Mouse (Mus musculus) heart, postnatal 0 days (tissue): ENCODE data around the gene Il12rb1.

Source experiments
- CTCF ChIP-seq: IDR thresholded peaks from 2 replicates; pipeline ENCODE4 v1.5.1; 2016; ENCODE audit warnings: antibody characterized with exemption, control low read depth, low read depth
- EP300 ChIP-seq: IDR thresholded peaks from 2 replicates; pipeline ENCODE4 v1.6.1; 2016; ENCODE audit warnings: antibody characterized with exemption, low read depth

DNA sequence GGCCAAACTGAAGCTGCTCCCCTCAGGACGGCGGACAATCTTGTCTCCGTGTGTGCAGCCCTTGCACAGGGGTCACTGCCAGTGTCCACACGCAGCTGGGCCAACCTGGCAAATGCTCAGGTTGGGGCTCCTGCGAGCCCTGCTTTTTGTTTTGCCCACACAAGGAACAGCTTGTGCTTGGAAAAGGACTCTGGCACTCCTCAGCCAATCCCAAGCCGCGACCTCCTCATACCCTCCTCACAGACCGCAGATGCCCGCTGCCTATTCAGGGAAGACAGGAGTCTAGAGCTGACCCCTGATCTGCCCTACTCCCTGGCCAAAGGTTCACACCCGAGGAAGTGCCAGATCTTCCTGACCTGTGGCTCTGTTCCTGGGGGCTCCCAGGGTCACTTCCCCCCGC is 24.1 kb downstream of the Il12rb1 start:
- TF ChIP-seq CTCF (no peak), EP300 (no peak)
